Mouse (Mus musculus) midbrain, embryonic 10.5 days (tissue): Measurements from ENCODE around the gene C1ra. TPM values are rescaled to one million over a fixed set of nuclear protein-coding genes. Genes with fewer than 3 reads are reported as not detected.
"Not testable (repeated sequence)": the region's sequence is repeated elsewhere in the genome, so short reads cannot be mapped to it uniquely, and the experiment has no call there.

Source experiments
- DNase-seq: peaks from one replicate; pipeline ENCODE4 v3.0.0-alpha.2; 2017; ENCODE audit warnings: low spot score
- H3K27ac ChIP-seq: fragments of 300-500 bp; sonication (generic); replicated peaks from 2 replicates; pipeline ENCODE4 v1.5.1; 2016; ENCODE audit warnings: mild to moderate bottlenecking
- H3K27me3 ChIP-seq: fragments of 300-500 bp; sonication (generic); 2 replicates; pipeline ENCODE4 v1.6.1; 2016; ENCODE audit warnings: low read depth, mild to moderate bottlenecking; ENCODE audit not compliant: poor library complexity, severe bottlenecking
- H3K36me3 ChIP-seq: fragments of 300-500 bp; sonication (generic); 2 replicates; pipeline ENCODE4 v1.6.1; 2016; ENCODE audit warnings: mild to moderate bottlenecking, moderate library complexity
- H3K4me1 ChIP-seq: fragments of 300-500 bp; sonication (generic); 2 replicates; pipeline ENCODE4 v1.6.1; 2016
- H3K4me3 ChIP-seq: fragments of 300-500 bp; sonication (generic); 2 replicates; pipeline ENCODE4 v1.5.1; 2016; ENCODE audit warnings: mild to moderate bottlenecking, moderate library complexity
- H3K9me3 ChIP-seq: fragments of 300-500 bp; sonication (generic); replicated peaks from 2 replicates; pipeline ENCODE4 v1.6.1; 2016; ENCODE audit warnings: mild to moderate bottlenecking
- WGBS: fragments of 180-500 bp; shearing (Covaris S2); methylation state at CpG from one replicate; pipeline ENCODE4 v1.1.7; 2016; 5-methylcytosine and 5-hydroxymethylcytosine counted together
- polyA plus RNA-seq: library from polyadenylated mRNA; unstranded; fragments of >200 nt; fragmentation: Nextera tagmentation; extraction: Ambion mirVana; gene quantifications from 2 replicates; pipeline ENCODE4 v1.2.1, GENCODE M21; 2016

Gene C1ra
- 0.06 and 0.12 TPM in 2 replicates for polyA plus RNA-seq

DNA sequence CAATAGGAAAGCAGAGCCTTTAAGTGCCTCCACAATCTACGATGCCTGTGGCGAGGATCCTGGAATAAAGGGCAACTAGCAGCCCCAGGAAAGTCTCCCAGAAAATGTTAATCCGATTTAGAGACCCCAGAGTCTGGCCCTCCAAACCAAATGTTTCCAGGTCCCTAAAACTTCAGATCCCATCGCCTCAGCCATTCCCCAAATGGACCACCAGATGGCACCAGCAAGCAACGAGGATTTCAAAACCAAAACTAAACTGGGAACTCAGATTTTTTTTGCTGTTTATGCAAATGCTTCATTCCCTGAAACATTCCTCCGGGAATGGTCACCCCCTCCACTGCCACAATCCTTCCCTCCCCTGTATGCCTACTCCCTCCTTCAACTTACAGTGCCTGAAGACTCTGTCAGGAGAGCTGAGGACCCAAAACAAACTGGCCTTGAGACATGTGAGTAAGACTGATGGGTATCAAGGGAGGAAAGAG lies at the start of gene C1ra:
Gene C1ra, plus strand, starts transcription at position 51 of the 482 bp plus-strand sequence.
- peak; percentile 32 for DNase-seq
- Histone ChIP-seq H3K36me3 (no peaks in the 10 kb centered on the region), H3K9me3 (no peaks in the 10 kb centered on the region), H3K4me3 (no peak within 1 kb of the TSS), H3K27me3 (no peaks in the 10 kb centered on the region), H3K4me1 (peaks cover 5% of the 10 kb centered on the region; the same call in 1 of the 2 replicates), H3K27ac (no peak within 1 kb of the TSS)
- WGBS: 12% methylated on average over 6 of the region's 6 CpGs

GRCm38 (mm10) chr6:124463881-124464291 lies 48.3 kb upstream of the C1ra start:
- 22% methylated on average over 8 of the region's 8 CpGs for WGBS
- Histone ChIP-seq H3K4me3 (peak overlapping the region; percentile 55), H3K27ac (peak overlapping the region; percentile 68; the same call in 1 of the 2 replicates), H3K4me1 (peaks cover 24% of the 10 kb centered on the region), H3K9me3 (no peaks in the 10 kb centered on the region), H3K36me3 (no peaks in the 10 kb centered on the region), H3K27me3 (peaks cover 24% of the 10 kb centered on the region)
- peak; percentile 15 for DNase-seq

- Histone ChIP-seq H3K4me3 (peak within 1 kb of the TSS; percentile 55), H3K9me3 (no peaks in the 10 kb centered on the region)
- peak; percentile 85 for DNase-seq
Measured at GRCm38 (mm10) chr6:124464305-124465271, 47.6 kb upstream of the C1ra start, which contains the start of gene Clstn3. Gene Clstn3 (minus strand): TSS chr6:124464794.

DNA sequence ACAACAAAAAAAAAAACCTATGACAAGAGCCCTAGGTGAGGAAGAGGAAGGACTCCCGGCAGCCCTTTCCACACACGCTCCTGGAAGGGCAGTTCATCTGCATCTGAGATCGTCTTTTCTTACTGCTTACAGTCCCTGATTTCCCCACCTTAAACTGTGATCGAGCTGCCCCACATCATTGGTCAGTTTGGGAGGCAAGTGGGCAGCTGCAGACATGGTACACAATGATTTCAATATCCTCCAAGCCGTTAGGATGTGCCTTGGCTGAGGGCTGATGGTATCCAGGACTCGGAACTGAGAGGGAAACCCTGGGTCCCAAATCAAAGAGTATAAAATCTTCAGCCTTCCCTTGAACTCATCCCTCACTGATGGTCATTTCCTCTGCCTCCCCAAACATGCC lies 46.9 kb upstream of the C1ra start:
- Histone ChIP-seq H3K4me1 (peaks cover 24% of the 10 kb centered on the region), H3K27me3 (peaks cover 24% of the 10 kb centered on the region), H3K9me3 (no peaks in the 10 kb centered on the region), H3K4me3 (peak overlapping the region; percentile 55), H3K27ac (no peak overlapping the region), H3K36me3 (no peaks in the 10 kb centered on the region)
- no peak for DNase-seq
- WGBS: 43% methylated on average over 6 of the region's 6 CpGs

More at GRCm38 (mm10) chr6:124464305-124465271, 47.6 kb upstream of the C1ra start, which contains the start of gene Clstn3:
- Histone ChIP-seq H3K4me1 (peaks cover 24% of the 10 kb centered on the region), H3K36me3 (no peaks in the 10 kb centered on the region), H3K27me3 (peaks cover 24% of the 10 kb centered on the region), H3K27ac (peak within 1 kb of the TSS; percentile 68)
- 6% methylated on average over 27 of the region's 27 CpGs for WGBS

DNA sequence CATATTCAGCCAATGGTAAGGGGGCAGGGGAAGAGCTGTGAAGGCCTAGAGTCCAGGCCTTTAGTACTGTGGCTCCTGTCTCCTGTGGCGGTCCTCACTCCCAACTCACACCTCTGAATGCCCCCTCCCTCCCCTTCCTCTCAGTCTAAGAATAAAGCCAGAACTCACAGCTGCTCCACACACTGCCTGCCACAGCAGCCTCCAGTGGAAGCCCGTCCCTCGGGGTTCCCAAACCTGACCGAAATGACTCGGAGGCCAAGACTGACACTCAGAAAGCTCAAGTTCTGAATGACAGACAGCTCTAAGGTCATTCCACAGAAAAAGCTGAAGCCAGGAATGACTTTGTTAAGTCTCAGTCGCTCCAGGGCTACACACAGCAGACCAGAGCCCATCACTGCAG lies 46.5 kb upstream of the C1ra start:
- no peak overlapping the region for H3K4me3 ChIP-seq
- H3K36me3 ChIP-seq: no peaks in the 10 kb centered on the region
- 84% methylated on average over 6 of the region's 6 CpGs for WGBS
- peaks cover 24% of the 10 kb centered on the region for H3K4me1 ChIP-seq
- H3K9me3 ChIP-seq: no peaks in the 10 kb centered on the region
- DNase-seq: no peak
- no peak overlapping the region for H3K27ac ChIP-seq
- H3K27me3 ChIP-seq: peaks cover 24% of the 10 kb centered on the region

- DNase-seq: no peak
- Histone ChIP-seq H3K4me1 (no peaks in the 10 kb centered on the region), H3K4me3 (no peak overlapping the region), H3K36me3 (no peaks in the 10 kb centered on the region), H3K27ac (no peak overlapping the region), H3K9me3 (no peaks in the 10 kb centered on the region), H3K27me3 (no peaks in the 10 kb centered on the region)
- 97% methylated on average over 3 of the region's 3 CpGs for WGBS
Measured at GRCm38 (mm10) chr6:124471121-124471520, 41.1 kb upstream of the C1ra start.

- not testable (repeated sequence) for H3K4me3 ChIP-seq, H3K27me3 ChIP-seq, H3K9me3 ChIP-seq, H3K4me1 ChIP-seq, DNase-seq, H3K27ac ChIP-seq, H3K36me3 ChIP-seq
- 84% methylated on average over 6 of the region's 6 CpGs for WGBS
Measured at GRCm38 (mm10) chr6:124471783-124472638, 40.2 kb upstream of the C1ra start.

- DNase-seq: no peak
- H3K4me1 ChIP-seq: no peaks in the 10 kb centered on the region
- H3K9me3 ChIP-seq: no peaks in the 10 kb centered on the region
- H3K36me3 ChIP-seq: no peaks in the 10 kb centered on the region
- WGBS: 37% methylated on average over 6 of the region's 6 CpGs
- H3K27ac ChIP-seq: no peak overlapping the region
- H3K4me3 ChIP-seq: no peak overlapping the region
- no peaks in the 10 kb centered on the region for H3K27me3 ChIP-seq
Measured at GRCm38 (mm10) chr6:124472801-124473200, 39.4 kb upstream of the C1ra start.

- H3K4me1 ChIP-seq: no peaks in the 10 kb centered on the region
- no peaks in the 10 kb centered on the region for H3K27me3 ChIP-seq
- no peak overlapping the region for H3K4me3 ChIP-seq
- no peak overlapping the region for H3K27ac ChIP-seq
- WGBS: 84% methylated on average over 11 of the region's 11 CpGs
- H3K9me3 ChIP-seq: no peaks in the 10 kb centered on the region
- no peak for DNase-seq
- no peaks in the 10 kb centered on the region for H3K36me3 ChIP-seq
Measured at GRCm38 (mm10) chr6:124474621-124475020, 37.6 kb upstream of the C1ra start.

- not testable (repeated sequence) for H3K4me3 ChIP-seq, H3K27me3 ChIP-seq, H3K27ac ChIP-seq, DNase-seq, H3K9me3 ChIP-seq, H3K4me1 ChIP-seq, H3K36me3 ChIP-seq
- 89% methylated on average over 8 of the region's 11 CpGs for WGBS
Measured at GRCm38 (mm10) chr6:124475335-124476075, 36.7 kb upstream of the C1ra start.

- no peak overlapping the region for H3K4me3 ChIP-seq
- no peak overlapping the region for H3K27ac ChIP-seq
- no peaks in the 10 kb centered on the region for H3K27me3 ChIP-seq
- 74% methylated on average over 7 of the region's 7 CpGs for WGBS
- H3K9me3 ChIP-seq: no peaks in the 10 kb centered on the region
- H3K36me3 ChIP-seq: no peaks in the 10 kb centered on the region
- no peak for DNase-seq
- no peaks in the 10 kb centered on the region for H3K4me1 ChIP-seq
Measured at GRCm38 (mm10) chr6:124476216-124476615, 36.0 kb upstream of the C1ra start.

DNA sequence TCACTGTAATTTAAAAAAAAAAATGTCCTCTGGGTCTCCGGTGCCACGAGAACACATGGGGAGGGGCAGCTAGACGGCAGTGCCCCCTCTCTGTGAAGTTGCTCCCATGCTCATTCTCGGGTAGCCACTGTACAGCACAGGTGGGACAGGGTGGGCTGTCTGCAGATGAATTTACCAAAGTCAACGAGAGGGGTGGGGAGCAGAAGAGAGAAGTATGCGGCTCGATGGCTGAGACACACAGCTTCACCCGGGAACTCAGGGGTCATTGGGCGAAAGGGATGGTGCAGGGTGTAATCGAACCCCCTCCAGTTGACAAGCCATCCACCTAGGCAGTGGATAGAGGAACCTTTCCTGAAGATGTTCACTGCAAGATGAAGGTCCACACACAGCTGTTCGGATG lies 35.4 kb upstream of the C1ra start:
- no peak overlapping the region for H3K4me3 ChIP-seq
- DNase-seq: no peak
- no peaks in the 10 kb centered on the region for H3K27me3 ChIP-seq
- H3K27ac ChIP-seq: no peak overlapping the region
- H3K4me1 ChIP-seq: 0 out of 2 replicates have a peak, but pooled peaks cover 3% of the 10 kb centered on the region
- H3K36me3 ChIP-seq: no peaks in the 10 kb centered on the region
- H3K9me3 ChIP-seq: no peaks in the 10 kb centered on the region
- 87% methylated on average over 11 of the region's 11 CpGs for WGBS
